Mouse (Mus musculus) forebrain, embryonic 10.5 days (tissue): ENCODE measurements around the gene Trim21. TPM values are rescaled to one million over a fixed set of nuclear protein-coding genes. Genes with fewer than 3 reads are reported as not detected.

Experiments
- DNase-seq: peaks from one replicate; pipeline ENCODE4 v3.0.0-alpha.2; 2017; ENCODE audit warnings: low spot score; ENCODE audit errors: extremely low spot score
- H3K27ac ChIP-seq: fragments of 300-500 bp; sonication (generic); 2 replicates; pipeline ENCODE4 v1.5.1; 2016; ENCODE audit warnings: mild to moderate bottlenecking
- H3K27me3 ChIP-seq: fragments of 300-500 bp; sonication (generic); 2 replicates; pipeline ENCODE4 v1.6.1; 2016; ENCODE audit warnings: mild to moderate bottlenecking; ENCODE audit not compliant: poor library complexity, severe bottlenecking
- H3K36me3 ChIP-seq: fragments of 300-500 bp; sonication (generic); replicated peaks from 2 replicates; pipeline ENCODE4 v1.6.1; 2016; ENCODE audit warnings: mild to moderate bottlenecking, moderate library complexity
- H3K4me1 ChIP-seq: fragments of 300-500 bp; sonication (generic); 2 replicates; pipeline ENCODE4 v1.6.1; 2016
- H3K4me3 ChIP-seq: fragments of 300-500 bp; sonication (generic); 2 replicates; pipeline ENCODE4 v1.5.1; 2016; ENCODE audit warnings: mild to moderate bottlenecking, moderate library complexity
- H3K9me3 ChIP-seq: fragments of 300-500 bp; sonication (generic); 2 replicates; pipeline ENCODE4 v1.6.1; 2016; ENCODE audit warnings: mild to moderate bottlenecking, moderate library complexity
- WGBS: fragments of 180-500 bp; shearing (Covaris S2); methylation state at CpG from one replicate; pipeline ENCODE4 v1.1.7; 2016; 5-methylcytosine and 5-hydroxymethylcytosine counted together
- polyA plus RNA-seq: library from polyadenylated mRNA; unstranded; fragments of >200 nt; fragmentation: Nextera tagmentation; extraction: Ambion mirVana; gene quantifications from 2 replicates; pipeline ENCODE4 v1.2.1, GENCODE M21; 2016

The Trim21 gene
- 0.25 and 0.33 TPM in 2 replicates for polyA plus RNA-seq

DNA sequence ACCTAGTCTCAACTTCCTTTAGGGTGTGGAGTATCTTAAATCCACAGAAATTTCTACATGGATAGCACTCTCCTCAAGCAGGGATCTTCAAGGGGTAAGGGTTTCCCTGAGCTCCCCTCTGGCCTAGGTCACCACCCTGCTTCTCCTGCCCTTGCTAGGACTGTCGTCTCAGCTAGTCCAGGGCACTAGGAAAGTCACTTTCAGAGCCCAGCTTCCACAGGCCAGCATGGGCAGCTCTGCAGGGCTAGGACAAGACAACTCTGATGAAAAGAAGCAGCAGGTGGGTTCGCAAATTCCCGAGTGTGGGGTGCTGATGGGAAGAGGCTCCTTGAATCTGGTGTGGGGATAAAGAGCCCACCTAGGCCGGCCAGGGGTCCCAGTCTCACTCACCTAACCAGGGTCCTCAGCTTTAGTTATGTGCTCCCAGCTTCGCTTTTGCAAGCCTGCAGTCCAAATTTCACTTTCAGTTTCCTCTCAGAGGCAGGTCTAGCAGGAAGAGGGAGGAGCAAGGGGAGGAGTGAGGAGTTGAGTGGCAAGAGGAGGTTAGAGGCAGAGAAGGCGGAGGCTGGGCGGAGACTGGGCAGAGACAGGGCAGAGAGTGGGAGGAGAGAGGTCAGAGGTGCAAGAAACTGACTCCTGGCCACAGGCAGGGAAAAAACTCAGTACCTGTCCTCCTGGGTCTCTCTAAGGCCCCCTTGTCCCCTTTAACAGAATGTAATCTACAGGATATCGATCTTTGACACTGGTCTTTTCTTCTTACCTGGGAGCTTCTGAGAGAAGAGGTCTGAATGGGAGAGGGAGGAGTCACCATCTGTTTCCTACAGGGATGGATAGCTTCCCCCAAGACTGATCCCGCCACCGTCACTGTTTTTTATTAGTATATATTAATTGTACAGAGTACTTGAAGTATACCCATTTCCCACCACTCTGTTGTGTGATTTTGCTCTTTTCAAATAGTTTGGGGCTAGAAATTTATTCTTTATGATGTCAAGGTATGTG is at the start of gene Trim21:
Gene Trim21, minus strand, starts transcription at position 488 of the 999 bp plus-strand sequence.
- Histone ChIP-seq H3K9me3 (no peaks in the 10 kb centered on the region), H3K4me3 (peak within 1 kb of the TSS; percentile 52), H3K27ac (peak within 1 kb of the TSS; percentile 80), H3K27me3 (no peaks in the 10 kb centered on the region), H3K4me1 (peaks cover 11% of the 10 kb centered on the region), H3K36me3 (no peaks in the 10 kb centered on the region)
- WGBS, result 29% methylated on average over 10 of the region's 10 CpGs
- DNase-seq, result peak; percentile 61

- Histone ChIP-seq H3K9me3 (no peaks in the 10 kb centered on the region), H3K27ac (no peak within 1 kb of the TSS), H3K4me3 (no peak within 1 kb of the TSS), H3K27me3 (no peaks in the 10 kb centered on the region), H3K4me1 (no peaks in the 10 kb centered on the region), H3K36me3 (no peaks in the 10 kb centered on the region)
- DNase-seq, result no peak
- 65% methylated on average over 1 of the region's 1 CpGs for WGBS
Observed at GRCm38 (mm10) chr7:102597378-102598031, 32.2 kb upstream of the Trim21 start, which contains the start of gene Olfr552. TSS of gene Olfr552 (plus strand) at chr7:102597770.

- no peak within 1 kb of the TSS for H3K27ac ChIP-seq
- no peaks in the 10 kb centered on the region for H3K4me1 ChIP-seq
- no peaks in the 10 kb centered on the region for H3K36me3 ChIP-seq
- no peaks in the 10 kb centered on the region for H3K9me3 ChIP-seq
- no peaks in the 10 kb centered on the region for H3K27me3 ChIP-seq
- no peak for DNase-seq
- no peak within 1 kb of the TSS for H3K4me3 ChIP-seq
- WGBS, result 93% methylated on average over 3 of the region's 3 CpGs
Observed at GRCm38 (mm10) chr7:102591786-102592185, 26.5 kb upstream of the Trim21 start, which contains the start of gene Olfr551. TSS of gene Olfr551 (minus strand) at chr7:102591886.

DNA sequence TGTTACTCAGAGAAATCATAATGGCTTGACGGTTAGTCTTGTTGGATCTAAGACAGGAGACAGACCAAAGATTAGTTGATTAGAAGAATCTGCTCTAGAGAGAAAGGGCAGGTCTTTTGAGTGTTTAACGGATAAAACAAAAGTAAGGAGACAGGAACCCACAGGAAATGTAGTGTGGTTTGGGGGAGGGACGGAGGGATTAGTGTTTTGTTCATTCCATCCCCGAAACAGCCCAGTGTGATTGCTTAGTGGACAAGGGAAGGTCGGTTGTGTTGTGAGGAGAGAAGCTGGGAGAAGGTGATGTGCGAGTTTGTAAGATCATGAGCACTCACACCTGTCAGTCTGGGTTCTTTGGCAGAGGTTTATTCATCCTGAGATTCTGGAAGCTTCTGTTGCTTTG is 10.7 kb upstream of the Trim21 start:
- Histone ChIP-seq H3K36me3 (no peaks in the 10 kb centered on the region), H3K27ac (no peak overlapping the region), H3K9me3 (no peaks in the 10 kb centered on the region), H3K27me3 (no peaks in the 10 kb centered on the region), H3K4me1 (peaks cover 8% of the 10 kb centered on the region), H3K4me3 (no peak overlapping the region)
- WGBS, result 66% methylated on average over 6 of the region's 6 CpGs
- DNase-seq, result no peak

DNA sequence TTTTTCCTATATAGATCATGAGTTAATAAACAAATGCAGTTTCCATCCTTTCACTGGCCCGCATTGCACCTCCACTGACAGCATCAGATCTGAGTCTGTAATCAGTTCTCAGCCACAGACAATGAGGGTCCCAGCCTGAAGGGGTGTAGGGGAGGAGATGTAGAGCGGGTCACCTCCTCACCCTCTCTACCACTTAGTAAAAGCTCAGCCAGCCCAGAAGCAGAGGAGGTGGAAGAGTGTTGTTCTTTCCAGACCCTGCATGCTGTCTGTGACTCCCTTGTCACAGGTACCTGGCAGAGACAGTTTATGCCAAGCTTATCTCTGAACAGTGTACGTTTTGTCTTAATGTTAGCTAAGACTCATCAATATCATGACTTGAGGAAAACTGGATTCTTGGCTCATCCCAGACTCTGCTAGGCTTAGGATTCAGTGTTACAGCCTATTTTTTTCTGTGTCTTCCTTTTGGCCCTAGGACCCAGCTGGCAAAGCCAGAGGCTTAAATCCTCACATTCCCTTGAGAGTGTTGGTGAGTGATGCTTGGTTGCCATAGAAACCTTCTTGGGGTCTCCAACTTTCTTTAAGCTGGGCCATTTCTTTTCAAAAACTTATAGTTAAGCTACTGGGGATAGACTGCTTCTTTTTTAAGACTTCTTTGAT is 8.0 kb upstream of the Trim21 start:
- Histone ChIP-seq H3K9me3 (no peaks in the 10 kb centered on the region), H3K27ac (no peak overlapping the region), H3K4me3 (no peak overlapping the region), H3K4me1 (peaks cover 8% of the 10 kb centered on the region), H3K36me3 (no peaks in the 10 kb centered on the region), H3K27me3 (no peaks in the 10 kb centered on the region)
- no peak for DNase-seq
- 79% methylated on average over 3 of the region's 3 CpGs for WGBS

- WGBS, result 96% methylated on average over 8 of the region's 8 CpGs
- DNase-seq, result no peak
- H3K27ac ChIP-seq, result no peak within 1 kb of the TSS
- H3K4me3 ChIP-seq, result no peak within 1 kb of the TSS
- no peaks in the 10 kb centered on the region for H3K9me3 ChIP-seq
- peaks cover 8% of the 10 kb centered on the region for H3K4me1 ChIP-seq
- no peaks in the 10 kb centered on the region for H3K36me3 ChIP-seq
- H3K27me3 ChIP-seq, result no peaks in the 10 kb centered on the region
Observed at GRCm38 (mm10) chr7:102571142-102571541, 5.9 kb upstream of the Trim21 start, which contains the start of gene Olfr550. TSS of gene Olfr550 (plus strand) at chr7:102571442.

GRCm38 (mm10) chr7:102566219-102566618 is 933 bp upstream of the Trim21 start:
- Histone ChIP-seq H3K27me3 (no peaks in the 10 kb centered on the region), H3K36me3 (no peaks in the 10 kb centered on the region), H3K9me3 (no peaks in the 10 kb centered on the region), H3K4me3 (no peak overlapping the region), H3K4me1 (peaks cover 11% of the 10 kb centered on the region), H3K27ac (no peak overlapping the region)
- DNase-seq, result no peak
- 91% methylated on average over 4 of the region's 4 CpGs for whole genome bisulfite sequencing

- Histone ChIP-seq H3K4me1 (no peaks in the 10 kb centered on the region), H3K9me3 (no peaks in the 10 kb centered on the region), H3K27me3 (no peaks in the 10 kb centered on the region), H3K4me3 (no peak overlapping the region), H3K27ac (no peak overlapping the region), H3K36me3 (no peaks in the 10 kb centered on the region)
- no peak for DNase-seq
- 90% methylated on average over 3 of the region's 3 CpGs for WGBS
Observed at GRCm38 (mm10) chr7:102553279-102553678, 12.0 kb downstream of the Trim21 start.

GRCm38 (mm10) chr7:102549570-102549969 is 15.7 kb downstream of the Trim21 start, which contains the start of gene Olfr549:
TSS of gene Olfr549 (plus strand) at chr7:102549870.
- DNase-seq, result no peak
- H3K4me1 ChIP-seq, result no peaks in the 10 kb centered on the region
- no peaks in the 10 kb centered on the region for H3K9me3 ChIP-seq
- H3K27me3 ChIP-seq, result no peaks in the 10 kb centered on the region
- H3K27ac ChIP-seq, result no peak within 1 kb of the TSS
- H3K36me3 ChIP-seq, result no peaks in the 10 kb centered on the region
- 90% methylated on average over 3 of the region's 3 CpGs for WGBS
- no peak within 1 kb of the TSS for H3K4me3 ChIP-seq

DNA sequence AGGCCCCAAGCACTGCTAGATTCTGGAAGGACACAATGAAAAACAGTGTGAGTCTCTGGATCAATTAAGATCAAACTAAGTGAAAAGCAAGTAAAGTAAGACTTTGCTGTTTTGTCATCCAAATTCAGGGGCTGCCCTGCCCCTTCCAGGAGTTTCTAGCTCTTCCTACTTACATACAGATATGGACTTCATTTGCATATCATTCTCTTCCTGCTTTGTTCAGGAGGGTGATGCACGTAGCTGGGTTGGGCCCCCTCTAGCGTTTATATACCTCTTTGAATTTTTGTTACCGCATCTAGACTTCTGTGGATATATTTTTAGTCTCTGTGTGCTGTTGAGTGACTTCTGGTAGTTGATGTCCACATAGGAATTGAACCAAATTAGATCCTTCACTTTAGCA is 24.0 kb downstream of the Trim21 start:
- H3K4me3 ChIP-seq, result no peak overlapping the region
- no peaks in the 10 kb centered on the region for H3K9me3 ChIP-seq
- no peaks in the 10 kb centered on the region for H3K27me3 ChIP-seq
- WGBS, result 64% methylated on average over 3 of the region's 3 CpGs
- no peak overlapping the region for H3K27ac ChIP-seq
- no peaks in the 10 kb centered on the region for H3K4me1 ChIP-seq
- DNase-seq, result no peak
- no peaks in the 10 kb centered on the region for H3K36me3 ChIP-seq

DNA sequence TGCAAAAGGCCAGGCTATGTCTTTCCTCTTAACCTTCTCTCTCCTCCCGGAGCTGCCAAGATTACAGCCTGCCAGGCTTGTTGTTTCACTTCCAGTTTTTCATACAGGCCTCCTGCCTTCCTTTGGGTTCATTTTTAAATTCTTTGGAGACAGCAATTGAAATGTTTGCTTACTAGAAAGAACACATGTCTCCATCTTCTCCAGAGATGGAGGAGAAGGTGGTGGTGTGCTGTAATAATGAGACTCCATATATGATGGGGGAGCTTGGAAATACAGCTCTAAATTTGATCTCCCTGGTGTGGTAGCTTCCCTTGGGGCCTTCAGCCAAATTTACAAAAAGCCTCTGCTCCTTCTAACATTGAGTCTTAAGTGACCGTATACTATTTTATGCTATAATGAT is 24.7 kb downstream of the Trim21 start, which contains the start of gene Olfr548-ps1:
Gene Olfr548-ps1, plus strand, starts transcription at position 301 of the 400 bp plus-strand sequence.
- no peaks in the 10 kb centered on the region for H3K27me3 ChIP-seq
- H3K9me3 ChIP-seq, result no peaks in the 10 kb centered on the region
- H3K36me3 ChIP-seq, result no peaks in the 10 kb centered on the region
- H3K4me1 ChIP-seq, result no peaks in the 10 kb centered on the region
- H3K4me3 ChIP-seq, result no peak within 1 kb of the TSS
- WGBS, result 88% methylated on average over 2 of the region's 2 CpGs
- DNase-seq, result no peak
- no peak within 1 kb of the TSS for H3K27ac ChIP-seq

GRCm38 (mm10) chr7:102534449-102534848 is 30.8 kb downstream of the Trim21 start, which contains the start of gene Olfr547:
TSS of gene Olfr547 (plus strand) at chr7:102534749.
- H3K9me3 ChIP-seq, result no peaks in the 10 kb centered on the region
- no peak for DNase-seq
- no peak within 1 kb of the TSS for H3K4me3 ChIP-seq
- H3K27me3 ChIP-seq, result no peaks in the 10 kb centered on the region
- 84% methylated on average over 1 of the region's 1 CpGs for WGBS
- H3K4me1 ChIP-seq, result no peaks in the 10 kb centered on the region
- no peaks in the 10 kb centered on the region for H3K36me3 ChIP-seq
- H3K27ac ChIP-seq, result no peak within 1 kb of the TSS
